Mouse (Mus musculus) gonadal fat pad, adult 2 months (tissue): Measurements from ENCODE around the gene Zfp513. TPM values are rescaled to one million over a fixed set of nuclear protein-coding genes. Genes with fewer than 3 reads are reported as not detected.

ENCODE experiments used
- DNase-seq: peaks from one replicate; pipeline ENCODE4 v3.0.0-alpha.2; 2012; ENCODE audit warnings: low read depth
- polyA plus RNA-seq: library from polyadenylated mRNA; depleted of rRNA; stranded (reverse); fragments of >200 nt; gene quantifications from 2 replicates; pipeline ENCODE4 v1.2.3, GENCODE M21; 2012

Gene Zfp513
- polyA plus RNA-seq, 1 experiment, result 39.7 TPM

DNA sequence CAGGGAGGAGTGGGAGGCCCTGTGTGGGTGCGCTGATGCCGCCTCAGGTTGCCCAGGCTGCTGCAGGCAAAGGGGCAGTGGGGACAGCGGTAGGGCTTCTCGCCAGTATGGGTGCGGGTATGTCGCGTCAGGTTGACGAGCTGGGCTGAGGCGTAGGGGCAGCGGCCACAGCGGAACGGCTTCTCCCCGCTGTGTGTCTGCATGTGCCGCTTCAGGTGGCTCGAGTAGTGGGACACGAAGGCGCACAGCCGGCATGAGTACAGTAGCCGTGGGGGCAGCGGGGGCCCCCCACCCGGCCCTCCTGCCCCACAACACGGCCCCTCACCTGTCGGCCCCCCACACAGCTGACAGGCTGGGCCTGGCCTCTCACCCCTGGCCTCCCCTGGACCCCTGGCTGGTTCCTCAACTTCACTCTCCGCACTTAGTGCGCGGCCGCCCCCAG is 1.8 kb downstream of the Zfp513 start:
- DNase-seq, result no peak

DNA sequence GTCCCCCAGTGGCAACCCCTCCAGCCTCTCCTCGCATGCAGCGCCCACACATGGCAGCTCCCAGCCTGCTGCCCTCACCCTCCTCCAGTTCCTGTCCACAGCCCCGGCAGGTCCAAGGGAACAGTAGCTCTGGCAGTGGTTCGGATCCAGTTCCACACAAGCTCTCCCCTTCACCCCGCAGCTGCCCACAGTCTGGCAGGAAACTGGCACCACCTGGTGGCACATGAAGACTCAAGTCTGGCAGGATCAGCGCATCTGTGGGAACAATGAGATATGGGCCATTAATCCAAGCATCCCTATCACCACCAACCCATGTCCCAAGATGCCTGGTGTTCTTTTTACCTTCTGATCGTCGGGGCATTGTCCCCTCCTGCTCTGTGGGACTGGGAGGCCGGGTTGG is 2.2 kb downstream of the Zfp513 start:
- DNase-seq, result no peak

DNA sequence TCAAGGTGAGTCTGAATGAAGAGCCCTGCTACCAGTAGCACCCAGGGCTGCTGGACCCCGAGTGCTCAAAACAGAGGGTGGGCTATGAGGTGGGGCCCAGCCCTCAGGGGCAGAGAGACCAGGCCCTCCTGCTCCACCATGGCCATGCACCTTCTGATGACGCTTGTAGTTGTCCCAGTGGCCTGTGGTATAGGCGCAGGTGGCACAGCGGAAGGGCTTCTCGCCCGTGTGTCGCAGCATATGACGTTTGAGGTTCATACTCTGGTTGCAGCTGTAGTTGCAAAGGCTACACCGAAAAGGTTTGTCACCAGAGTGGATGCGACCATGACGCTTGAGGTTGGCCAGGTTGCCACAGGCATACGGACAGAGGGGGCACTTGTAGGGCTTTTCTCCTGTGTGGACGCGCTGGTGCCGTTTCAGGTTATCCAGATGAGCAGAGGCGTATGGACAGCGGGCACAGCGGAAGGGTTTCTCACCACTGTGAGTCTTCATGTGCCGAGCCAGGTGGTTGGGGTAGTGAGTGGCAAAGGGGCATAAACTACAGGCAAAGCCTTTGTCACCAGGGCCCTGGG is 2.7 kb downstream of the Zfp513 start:
- no peak for DNase-seq

DNA sequence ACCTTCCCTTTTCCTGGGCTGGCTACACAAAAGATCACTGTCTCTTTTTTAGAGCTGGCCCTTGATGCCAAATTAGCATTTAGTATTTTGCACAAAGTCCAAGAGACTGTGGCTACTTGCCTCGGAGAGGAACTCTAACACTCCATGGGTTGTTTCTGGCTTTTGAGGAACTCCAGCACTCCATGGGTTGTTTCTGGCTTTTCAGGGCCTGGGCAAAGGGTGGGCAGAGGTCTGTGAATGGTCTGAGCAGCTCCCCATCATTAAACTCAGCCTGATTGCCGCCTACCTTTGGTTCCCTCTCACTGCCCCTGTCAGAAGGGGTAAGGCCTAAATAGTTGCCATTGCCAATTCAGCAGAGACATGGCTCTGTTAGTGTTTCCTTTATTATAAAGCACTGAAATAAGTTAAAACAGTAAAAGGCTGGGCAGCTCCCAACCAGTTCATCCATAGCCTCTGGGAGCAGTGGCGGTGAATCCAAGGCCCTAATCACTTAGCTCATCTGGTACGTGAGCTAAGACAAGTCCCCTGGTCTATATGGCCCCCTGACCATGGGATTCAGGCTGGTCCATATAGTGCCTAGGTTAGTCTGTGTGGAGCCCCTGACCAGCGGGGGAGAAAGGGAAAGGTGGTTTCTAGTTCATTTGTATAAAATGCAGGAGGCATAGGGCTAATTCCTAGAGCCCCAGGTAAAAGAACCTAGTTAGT is 3.3 kb downstream of the Zfp513 start:
- no peak for DNase-seq

DNA sequence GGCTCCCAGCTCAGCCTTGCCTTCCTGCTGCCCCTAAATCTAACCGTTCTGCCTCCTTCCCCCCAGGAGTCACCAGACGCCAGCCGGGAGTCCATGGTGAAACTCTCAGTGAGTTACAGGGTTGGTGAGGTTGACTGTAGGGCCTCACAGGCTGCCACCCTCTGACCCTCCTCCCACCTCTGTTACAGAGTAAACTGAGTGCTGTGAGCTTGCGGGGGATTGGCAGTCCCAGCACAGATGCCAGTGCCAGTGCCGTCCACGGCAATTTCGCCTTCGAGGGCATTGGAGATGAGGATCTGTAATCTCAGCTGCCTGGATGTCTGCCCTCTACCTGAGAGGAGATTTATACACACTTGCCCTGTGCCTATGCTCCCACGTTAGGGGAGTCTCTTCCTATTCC is 3.9 kb downstream of the Zfp513 start:
- no peak for DNase-seq

DNA sequence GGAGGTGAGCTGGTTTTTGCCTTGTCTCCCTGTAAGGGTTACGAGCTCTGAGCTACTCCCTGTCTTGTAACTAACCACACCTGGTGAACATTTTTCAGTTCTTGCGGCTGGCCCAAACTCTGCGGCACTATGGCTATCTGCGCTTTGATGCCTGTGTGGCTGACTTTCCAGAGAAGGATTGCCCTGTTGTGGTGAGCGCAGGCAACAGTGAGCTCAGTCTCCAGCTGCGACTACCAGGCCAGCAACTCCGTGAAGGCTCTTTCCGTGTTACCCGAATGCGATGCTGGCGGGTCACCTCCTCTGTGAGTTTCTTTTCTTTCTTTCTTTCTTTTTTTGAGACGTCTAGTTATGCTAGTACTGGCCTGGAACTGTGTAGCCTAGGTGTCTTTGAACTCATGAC is 5.0 kb downstream of the Zfp513 start:
- no peak for DNase-seq

DNA sequence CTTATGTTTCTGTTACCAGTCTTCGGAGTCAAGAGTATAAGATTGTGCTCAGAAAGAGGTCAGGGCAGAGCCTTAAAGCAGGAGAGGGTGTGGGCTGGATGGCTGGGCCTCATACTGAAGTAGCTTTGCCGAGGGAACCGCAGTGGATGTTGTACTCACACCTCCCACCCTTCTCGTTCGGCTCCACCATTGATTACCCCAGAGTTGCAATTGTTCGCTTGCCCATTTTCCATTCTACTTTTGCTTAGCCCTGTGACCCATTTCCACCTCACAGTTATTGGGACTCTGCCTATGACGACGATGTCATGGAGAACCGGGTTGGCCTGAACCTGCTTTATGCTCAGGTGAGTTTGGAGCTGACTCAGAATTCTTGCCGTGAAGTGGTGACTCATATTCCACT is 5.9 kb downstream of the Zfp513 start:
- DNase-seq, result no peak

DNA sequence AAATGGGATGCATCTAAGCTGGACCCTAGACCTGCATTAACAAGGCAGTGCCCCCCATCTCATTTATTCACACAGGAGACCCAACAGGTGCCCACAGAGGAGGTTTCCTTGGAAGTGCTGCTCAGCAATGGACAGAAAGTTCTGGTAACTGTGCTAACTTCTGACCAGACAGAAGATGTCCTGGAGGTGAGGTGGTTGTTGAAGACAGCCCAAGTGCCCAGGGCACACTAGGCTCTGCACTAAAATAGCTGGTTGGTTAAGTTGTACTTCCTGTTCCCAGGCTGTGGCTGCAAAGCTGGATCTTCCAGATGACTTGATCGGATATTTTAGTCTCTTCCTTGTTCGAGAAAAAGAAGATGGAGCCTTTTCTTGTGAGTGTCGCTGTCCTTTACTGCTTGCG is 6.4 kb downstream of the Zfp513 start:
- DNase-seq, result no peak

DNA sequence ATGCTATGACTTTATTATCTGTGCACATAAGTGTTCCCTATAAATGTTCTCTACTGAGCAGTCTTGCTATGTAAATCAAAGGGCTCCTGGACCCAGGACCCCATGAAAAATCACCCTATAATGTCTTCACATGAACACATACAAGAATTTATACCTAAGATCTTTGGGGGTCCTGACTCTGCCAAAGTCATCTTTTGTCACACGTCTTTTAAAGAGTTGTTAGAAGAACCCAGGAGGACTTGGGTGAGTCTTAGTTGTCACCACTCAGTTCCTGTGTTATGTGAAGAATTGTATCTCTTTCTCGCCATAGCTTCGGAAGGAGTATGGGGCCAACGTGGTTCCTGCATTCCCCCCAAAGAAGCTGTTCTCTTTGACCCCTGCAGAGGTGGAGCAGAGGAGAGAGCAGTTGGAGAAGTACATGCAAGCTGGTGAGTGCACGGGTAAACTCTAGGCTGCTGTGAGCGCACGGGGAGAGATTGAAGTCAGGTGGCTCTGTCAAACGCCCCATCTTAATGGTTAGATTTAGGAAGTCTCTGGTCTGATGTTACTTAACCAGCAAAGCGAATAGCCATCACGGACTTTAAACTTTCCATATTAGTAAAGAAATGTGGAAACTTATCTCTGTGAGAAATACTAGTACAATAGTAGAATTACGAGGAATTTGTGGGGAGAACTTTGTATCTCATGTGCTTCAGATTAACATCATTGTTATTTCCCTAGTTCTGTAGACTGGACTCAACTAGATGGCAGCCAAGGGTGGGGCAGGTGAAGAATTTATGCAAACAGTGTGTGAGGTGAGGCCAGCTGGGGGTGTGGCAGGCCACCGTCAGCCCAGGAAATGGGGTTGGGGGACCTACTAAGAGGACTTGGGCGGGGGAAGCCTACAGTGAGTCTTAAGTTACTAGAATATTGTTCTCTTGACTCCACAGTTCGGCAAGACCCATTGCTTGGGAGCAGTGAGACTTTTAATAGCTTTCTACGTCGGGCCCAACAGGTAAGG is 7.3 kb downstream of the Zfp513 start:
- DNase-seq, result no peak

DNA sequence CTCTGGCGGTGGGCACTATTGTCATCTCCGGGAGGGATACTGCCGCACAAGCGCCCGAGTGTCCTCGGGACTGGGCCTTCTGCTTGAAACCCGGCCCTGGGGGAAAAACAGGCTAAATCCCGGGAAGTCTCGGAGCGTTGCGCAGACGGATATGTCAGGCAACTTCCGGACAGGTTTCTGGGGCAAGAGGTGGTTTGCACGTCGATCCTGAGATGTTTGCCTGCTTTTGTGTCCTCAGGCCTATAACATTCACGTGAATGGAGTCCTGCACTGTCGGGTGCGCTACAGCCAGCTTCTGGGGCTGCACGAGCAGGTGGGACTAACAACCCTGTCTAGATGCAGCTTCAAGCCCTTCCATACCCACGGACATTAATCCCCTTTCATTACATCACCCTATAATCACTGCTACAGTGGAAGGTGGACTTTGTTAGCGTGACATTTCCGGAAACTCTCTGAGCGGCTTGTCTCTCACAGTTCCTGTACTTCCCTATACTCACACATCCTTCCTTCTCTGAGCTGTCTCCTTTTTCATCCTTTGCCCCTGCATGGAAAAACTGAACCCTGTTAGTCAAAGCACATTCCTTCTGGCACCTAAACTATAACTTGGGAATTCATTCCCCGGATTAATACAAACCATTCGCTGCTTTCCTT is 8.3 kb downstream of the Zfp513 start:
- DNase-seq, result no peak

DNA sequence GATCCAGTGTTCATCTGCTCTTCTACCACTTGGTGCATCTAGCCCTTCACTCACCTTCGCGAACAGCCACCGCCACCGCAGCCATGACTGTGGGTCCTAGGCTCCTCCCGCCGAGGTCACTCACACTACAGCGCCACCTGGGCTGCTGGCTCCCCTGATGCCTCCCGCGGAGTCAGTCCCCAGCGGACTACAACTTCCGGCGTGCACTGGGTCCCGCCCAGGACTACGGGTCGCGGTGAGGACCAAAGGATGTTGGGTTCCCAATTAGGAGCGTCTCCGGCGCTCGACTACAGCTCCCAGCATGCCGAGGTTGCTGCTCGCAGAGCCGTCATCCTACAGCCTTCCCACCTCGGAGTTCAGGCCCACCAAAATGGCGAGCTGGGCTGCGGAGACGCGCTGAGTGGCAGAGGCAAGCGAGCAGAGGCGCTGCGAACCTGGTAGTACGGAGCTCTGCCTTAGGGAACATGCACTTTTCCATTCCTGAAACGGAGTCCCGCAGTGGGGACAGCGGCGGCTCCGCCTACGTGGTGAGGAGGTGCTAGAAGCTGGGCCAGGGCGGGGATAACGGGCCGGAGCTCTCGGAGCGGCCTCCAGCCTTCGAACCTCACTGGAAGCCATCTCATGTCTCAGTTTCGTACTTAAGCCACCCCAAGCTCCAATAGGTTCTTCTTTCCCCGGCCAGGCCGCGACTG is 9.0 kb downstream of the Zfp513 start, which contains the start of the genes Snx17 and Eif2b4:
Gene Snx17, plus strand, starts transcription at position 289 of the 692 bp plus-strand sequence.
Gene Eif2b4, minus strand, starts transcription at position 492 of the 692 bp plus-strand sequence.
- DNase-seq, result peak; percentile 92

DNA sequence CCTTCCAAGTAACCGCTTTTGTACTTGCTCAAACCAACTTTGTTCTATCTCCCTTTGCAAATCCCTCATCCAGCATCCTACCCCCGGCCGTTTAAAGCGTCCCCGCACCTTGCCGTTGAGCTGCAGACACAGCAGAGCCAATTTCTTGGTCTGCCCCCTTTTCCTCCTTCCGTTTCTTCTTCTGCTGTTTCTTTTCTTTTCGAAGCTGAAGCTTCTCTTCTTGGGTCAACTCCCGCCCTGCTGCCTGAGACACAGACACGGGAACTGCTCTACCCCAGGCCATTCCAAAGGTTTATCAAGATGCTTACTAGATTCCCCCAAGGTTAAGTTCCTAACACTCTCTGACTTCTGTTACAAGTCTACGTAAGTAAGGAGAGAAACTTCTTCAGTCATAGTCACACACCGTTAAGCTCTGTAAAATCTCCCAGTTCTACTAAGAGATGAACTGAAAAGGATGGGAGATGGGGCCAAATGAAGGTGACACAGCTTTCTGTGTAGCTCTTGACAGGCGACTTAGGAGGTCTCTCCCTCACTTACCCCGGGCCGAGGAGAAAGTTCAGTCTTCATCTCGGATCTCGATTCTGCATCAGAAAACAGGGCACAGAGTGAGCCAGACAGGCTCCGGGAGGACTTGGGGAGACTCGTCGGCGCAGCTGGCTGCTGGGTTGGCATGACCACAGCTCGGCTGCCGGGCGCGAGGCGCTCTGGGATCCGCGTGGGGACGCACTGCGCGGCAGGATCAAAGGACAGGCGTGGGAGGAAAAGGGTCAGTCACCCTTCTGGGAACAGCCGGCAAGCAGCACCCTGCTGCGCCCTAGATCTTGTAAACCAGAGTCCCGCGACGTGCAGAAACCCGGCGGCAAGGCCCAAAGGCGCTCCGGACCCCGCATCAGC is 9.8 kb downstream of the Zfp513 start:
- no peak for DNase-seq

DNA sequence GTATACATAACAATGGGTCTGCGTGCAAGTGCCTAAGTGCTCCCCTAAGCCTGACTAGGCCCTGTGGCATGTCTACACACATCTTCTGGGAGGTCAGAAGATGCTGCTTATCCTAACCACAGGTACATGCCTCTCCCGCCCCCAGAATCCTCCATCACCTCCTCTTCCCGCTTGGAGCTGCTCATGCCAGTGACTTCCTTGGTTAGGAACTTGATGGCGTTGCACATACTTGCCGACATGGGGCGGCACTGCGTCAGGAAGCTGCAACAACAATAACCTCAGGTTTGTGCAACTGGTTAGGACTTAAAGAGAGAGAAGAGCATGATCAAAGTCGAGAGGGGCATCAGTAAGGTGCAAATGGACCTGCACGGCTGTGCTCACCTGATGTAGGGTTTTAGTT is 11.9 kb downstream of the Zfp513 start:
- DNase-seq, result no peak

DNA sequence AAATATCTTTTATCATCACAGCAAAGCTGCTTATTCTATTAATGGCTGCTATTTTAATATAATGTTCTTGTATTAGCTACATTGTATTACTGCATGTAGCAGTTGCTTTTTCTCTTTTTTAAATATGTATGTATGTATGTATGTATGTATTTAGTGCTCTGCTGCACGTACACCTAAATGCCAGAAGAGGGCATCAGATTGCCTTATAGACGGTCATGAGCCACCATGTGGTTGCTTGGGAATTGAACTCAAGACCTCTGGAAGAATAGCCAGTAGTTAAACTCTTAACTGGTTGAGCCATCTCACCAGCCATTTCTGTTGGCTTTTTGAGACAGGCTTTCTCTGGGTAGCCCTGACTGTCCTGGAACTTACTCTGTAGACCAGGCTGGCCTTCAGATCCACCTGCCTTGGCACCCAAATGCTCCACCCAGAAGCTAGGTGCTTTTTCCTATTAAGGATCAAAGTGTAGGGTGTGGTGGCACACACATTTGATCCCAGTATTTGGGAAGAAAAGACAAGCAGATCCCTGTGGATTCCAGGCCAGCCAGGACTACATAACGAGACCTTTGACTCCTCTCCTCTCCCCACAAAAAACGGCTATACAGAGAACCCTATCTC is 13.8 kb downstream of the Zfp513 start:
- no peak for DNase-seq

DNA sequence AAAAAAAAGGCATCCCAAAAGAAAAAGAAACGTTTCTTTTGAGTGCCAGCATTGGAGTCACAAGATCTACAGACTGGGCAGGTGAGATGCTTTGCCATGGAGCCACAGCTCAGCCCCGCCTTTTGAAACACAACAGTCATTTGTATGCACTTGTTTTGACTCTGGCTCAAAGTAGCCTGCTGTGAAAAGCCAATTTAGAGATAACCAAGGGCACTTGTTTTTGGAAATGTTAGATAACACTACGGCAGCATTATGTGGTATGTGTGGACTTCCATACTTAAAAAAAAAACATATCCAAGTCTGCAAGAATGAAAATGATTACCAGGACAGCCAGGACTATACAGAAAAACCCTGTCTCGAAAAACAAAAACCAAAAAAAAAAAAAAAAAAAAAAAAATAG is 18.4 kb downstream of the Zfp513 start:
- no peak for DNase-seq

DNA sequence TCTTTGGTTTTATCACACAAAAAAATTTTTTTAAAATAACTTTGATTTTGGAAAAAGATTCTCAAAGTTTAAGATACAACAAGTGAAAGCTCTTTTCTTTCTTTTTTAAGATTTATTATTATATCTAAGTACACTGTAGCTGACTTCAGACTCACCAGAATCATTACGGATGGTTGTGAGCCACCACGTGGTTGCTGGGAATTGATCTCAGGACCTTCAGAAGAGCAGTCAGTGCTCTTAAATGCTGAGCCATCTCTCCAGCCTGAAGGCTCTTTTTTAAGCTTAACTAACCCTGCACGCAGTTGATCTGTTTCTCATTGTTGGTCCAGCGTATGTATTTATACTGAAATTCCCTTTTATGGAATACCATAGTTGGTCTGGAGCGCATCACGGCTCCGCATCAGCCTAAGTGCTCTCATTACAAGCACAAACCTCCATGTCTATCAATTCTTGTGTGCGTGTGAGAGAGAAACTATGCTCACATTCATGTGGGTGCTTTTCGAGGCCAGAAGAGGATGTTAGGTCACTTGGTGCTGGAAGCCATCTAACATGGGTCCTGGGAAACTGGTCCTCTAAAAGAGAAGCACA is 20.8 kb downstream of the Zfp513 start:
- DNase-seq, result no peak

DNA sequence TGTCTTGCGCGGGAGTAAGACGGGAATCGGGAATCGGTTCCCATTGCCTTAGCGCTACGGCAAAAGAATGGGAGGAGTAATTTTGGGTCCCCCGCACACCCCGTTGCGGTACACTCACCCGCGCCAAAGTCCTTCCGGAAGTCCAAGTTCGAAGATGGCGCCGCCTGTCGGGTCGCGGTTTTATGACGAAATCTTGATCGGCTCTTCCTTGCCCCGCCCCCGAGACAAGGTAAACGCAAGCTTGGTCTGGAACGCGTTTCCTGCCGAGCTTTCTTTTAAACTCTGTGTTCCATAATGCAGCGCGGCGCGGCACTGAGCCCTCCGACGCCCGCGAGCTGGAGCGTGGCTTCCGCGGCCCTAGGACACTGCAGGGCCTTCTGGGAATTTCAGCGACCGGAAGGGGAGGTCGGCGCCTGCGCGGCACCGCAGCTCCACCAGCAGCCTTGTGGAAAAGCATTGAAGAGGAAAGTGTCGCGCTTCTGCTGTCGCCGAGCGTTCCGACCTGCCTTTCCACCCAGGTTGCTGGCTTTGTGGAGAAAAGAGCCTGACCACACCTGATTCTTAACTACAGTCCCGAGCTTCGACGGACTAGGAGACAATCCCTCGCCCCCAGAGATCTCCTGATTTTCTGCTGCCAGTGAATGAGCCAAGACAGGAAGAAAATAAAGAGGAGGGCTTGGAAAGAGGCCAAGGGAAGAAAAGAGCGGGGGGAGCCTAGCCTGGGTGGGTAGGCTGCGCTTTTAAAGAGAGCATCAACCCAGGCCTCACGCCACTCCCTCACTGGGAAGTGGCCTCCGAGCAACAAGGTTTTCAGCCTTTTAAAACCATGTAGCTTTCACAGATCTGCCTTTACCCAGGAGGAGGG is 22.1 kb downstream of the Zfp513 start, which contains the start of the genes Gm29609 and Gtf3c2:
Gene Gm29609, minus strand, starts transcription at position 146 of the 865 bp plus-strand sequence.
Gene Gtf3c2, minus strand, starts transcription at position 379 of the 865 bp plus-strand sequence.
- peak; percentile 63 for DNase-seq

DNA sequence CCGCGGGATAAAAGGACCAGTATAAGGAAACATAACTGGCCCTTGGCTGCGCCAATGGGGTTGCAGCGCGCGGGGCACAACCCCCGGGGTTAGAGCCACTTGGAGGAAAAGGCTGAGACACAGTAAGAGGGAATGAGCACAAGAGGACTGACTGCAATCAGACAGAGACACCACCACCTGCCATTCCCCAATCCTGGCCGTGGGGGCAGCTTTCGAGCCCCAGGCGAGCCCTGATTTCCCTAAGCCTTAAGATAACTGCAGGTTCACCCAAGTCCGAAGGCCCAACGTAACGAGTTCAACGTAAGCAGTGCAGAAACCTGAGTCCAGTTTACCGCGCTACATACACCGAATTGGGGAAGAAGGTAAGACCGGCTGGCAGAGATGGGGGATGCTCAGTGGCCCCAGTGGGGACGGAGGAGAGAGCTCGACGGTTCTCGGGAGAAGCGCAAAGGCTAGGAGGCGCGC is 22.8 kb downstream of the Zfp513 start:
- no peak for DNase-seq
